Mouse (Mus musculus): ENCODE results near the gene Fam168b.

The Fam168b gene

DNA sequence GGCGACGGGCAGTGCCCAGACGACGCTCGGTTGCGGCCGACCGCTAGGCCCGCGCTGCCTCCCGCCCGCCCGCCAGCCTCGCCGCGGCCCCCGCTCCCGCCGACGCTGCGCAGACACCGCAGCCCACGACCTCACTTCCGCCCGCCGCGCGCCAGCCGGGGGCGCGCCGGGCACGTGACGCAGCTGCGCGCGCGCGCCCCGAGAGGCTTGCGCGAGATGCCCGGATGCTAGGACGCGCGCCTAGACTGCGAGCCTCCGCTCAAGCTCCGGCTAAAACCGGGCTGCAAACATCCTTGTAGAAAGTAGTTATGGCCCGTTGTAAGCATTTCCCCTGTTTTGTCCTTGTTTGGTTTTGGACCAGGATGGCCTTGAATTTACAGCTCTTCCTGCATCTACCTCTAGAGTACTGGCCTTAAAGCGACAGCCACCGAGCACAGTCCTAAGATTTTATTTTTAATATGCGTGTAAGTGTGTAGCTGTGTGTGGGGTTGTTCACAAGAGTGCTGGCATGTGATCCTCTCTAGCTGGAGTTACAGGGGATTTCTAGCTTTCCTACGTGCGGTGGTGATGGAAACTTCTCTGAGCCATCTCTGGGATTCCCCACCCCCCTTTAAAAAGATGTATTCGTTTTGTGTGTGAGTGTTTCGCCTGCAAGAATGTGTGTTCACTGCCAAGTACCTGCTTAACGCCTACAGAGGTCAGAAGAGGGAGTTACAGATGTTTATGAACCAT lies at the start of gene Fam168b:
Fam168b (minus strand) TSS at position 179 of the 732 bp plus-strand sequence.
- DNase-seq (ENCODE audit: low spot score in 2 of 2), result peak; percentile 76 to 90

DNA sequence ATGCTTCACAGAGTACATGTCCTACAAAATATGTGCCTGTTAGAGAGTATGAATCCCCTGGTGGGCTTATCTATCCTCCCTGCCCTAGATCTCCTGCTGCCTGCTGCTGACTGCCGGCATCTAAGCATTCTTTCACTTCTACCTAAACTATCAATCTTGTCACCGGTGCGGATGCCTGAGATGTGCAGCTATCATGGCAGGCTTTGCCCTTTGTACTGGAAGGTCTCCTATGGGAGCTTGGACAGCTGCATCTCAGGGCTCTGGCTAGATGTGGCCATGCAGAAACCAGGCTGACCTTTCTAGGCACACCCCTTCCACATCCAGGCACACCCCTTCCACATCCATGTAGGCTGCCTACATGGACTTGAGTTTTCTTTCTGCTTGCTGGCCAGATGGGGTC lies 49.6 kb upstream of the Fam168b start:
- DNase-seq (ENCODE audit: low spot score in 2 of 2), result no peak

GRCm38 (mm10) chr1:34891559-34892289 lies 48.9 kb upstream of the Fam168b start:
- no peak for DNase-seq (ENCODE audit: low spot score in 2 of 2)

DNA sequence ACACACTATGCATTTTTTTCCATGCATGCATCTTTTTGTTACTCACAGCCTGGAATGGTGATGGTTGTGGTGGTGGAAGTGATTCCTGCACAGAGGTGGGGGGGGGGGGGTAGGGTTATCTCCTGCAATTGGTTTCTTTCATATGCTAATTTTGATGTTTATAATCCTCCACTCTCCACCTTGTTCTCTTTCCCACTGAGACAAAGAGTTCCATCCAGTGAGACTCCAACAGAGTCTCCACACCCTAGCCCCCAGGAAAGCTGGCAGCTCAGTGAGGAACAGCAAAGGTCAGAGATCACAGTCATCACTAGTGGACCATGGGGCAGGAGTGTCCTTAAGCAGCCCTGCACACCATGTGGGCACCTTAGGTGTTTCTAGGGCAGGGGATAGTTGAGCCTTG lies 40.9 kb upstream of the Fam168b start:
- no peak for DNase-seq (ENCODE audit: low spot score in 2 of 2)

- DNase-seq (ENCODE audit: low spot score in 2 of 2), result no peak
These were observed 36.7 kb upstream of the Fam168b start for GRCm38 (mm10) chr1:34879611-34880010.

DNA sequence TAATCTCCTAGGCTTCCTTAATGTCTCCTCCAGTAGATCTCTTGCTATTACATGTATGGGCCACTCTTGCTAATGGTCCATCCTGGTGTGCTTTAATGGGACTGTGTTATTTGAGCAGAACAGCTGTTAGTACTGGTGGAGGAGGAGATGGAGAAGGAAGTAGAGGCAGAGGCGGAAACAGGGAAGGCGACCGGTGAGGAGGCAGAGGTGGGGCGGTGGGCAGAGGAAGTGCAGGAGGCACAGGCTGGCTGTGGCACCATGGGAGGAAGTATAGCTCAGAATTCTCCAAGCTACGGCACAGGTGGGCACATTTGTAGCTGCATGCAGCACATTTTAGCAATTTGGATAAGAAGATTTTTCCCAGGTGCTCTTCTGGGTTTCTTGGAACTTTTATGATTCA lies 30.7 kb upstream of the Fam168b start:
- DNase-seq (ENCODE audit: low spot score in 2 of 2), result peak in 1 of 2 experiments; percentile 9

- peak in 1 of 2 experiments; percentile 5 for DNase-seq (ENCODE audit: low spot score in 2 of 2)
These were observed 28.3 kb upstream of the Fam168b start for GRCm38 (mm10) chr1:34871170-34871569.

- peak in 1 of 2 experiments; percentile 8 for DNase-seq (ENCODE audit: low spot score in 2 of 2)
These were observed 26.4 kb upstream of the Fam168b start for GRCm38 (mm10) chr1:34869231-34869630.

- no peak for DNase-seq (ENCODE audit: low spot score in 2 of 2)
These were observed 25.5 kb upstream of the Fam168b start for GRCm38 (mm10) chr1:34868391-34868790.

DNA sequence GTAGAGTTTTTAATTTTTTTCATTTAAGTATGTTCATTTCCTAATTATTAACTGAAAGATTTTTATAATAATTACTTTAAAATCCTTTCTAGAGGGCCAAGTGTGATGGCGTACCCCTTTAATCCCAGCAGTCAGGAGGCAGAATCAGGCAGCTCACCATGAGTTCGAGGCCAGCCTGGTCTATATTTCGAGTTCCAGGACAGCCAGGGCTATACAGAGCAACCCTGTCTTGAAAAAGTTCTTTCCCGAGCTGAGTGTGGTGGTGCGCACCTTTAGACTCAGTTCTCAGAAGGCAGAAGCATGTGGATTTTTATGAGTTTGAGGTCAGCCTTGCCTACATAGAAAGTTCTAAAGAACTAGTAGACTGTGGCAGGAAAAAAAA lies 24.7 kb upstream of the Fam168b start:
- DNase-seq (ENCODE audit: low spot score in 2 of 2), result no peak

- DNase-seq (ENCODE audit: low spot score in 2 of 2), result peak; percentile 87 to 93
These were observed 24.1 kb upstream of the Fam168b start for GRCm38 (mm10) chr1:34866815-34867573.

DNA sequence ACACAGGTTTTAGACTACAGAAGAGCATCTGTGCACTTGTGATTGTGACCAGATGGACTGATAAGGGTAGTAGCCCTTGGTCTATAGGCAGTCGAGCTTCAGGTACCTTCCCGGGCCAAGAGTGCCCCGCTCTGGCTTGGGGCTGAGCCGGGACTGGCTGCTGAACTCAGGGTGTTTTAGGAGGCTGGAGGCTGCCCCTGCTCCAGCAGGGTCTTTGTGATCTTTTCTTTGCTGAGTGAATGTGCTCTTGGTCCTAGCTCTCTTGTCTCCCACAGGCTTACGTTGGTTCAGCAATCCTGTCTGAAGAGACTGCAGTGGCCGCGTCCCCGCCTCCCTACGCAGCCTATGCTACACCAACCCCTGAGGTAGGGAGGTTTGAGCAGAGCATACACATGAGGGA lies 23.0 kb upstream of the Fam168b start:
- no peak for DNase-seq (ENCODE audit: low spot score in 2 of 2)

GRCm38 (mm10) chr1:34864243-34864642 lies 21.4 kb upstream of the Fam168b start:
- no peak for DNase-seq (ENCODE audit: low spot score in 2 of 2)

DNA sequence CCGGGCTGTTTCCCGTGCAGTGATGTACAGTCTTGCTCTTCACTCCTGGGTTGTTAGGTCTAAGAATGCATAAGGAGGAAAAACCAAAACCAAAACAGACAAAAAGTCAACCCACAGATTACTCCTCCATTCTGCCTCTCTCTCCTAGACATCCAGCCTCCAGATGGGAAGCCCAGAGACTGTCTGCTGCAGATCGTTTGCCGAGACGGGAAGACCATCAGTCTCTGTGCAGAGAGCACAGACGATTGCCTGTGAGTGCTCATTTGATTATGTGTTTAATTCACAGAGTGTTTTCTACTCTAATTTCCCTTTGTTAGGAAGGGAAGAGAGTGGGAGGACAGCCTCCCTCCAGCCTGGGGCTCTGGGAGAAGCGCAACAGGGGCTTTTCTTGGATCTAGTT lies 20.5 kb upstream of the Fam168b start:
- DNase-seq (ENCODE audit: low spot score in 2 of 2), result peak in 1 of 2 experiments; percentile 4

- peak in 1 of 2 experiments; percentile 7 for DNase-seq (ENCODE audit: low spot score in 2 of 2)
These were observed 20.0 kb upstream of the Fam168b start for GRCm38 (mm10) chr1:34862877-34863276.

DNA sequence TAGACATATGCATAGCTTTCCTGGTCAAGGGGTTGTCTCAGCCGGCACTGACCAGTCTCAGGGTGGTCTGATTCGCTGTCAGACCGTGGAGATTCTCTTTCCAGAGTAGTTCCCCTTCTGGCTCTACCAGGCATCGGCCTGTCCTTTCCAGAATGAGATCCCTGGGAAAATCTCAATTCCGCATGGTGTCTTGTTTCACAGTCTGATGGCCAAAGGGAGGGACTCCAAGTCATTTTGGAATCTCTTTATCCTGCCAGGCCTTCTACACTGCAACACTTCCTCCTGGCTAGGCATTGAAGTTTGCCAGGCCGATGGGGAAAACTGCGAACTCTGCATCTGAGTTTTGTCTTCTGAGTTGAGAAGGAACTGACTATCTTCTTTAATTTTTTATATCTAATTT lies 17.3 kb upstream of the Fam168b start:
- no peak for DNase-seq (ENCODE audit: low spot score in 2 of 2)

GRCm38 (mm10) chr1:34859761-34860160 lies 16.9 kb upstream of the Fam168b start:
- DNase-seq (ENCODE audit: low spot score in 2 of 2), result no peak

- peak in 1 of 2 experiments; percentile 41 for DNase-seq (ENCODE audit: low spot score in 2 of 2)
These were observed 15.8 kb upstream of the Fam168b start for GRCm38 (mm10) chr1:34858671-34859070.

- DNase-seq (ENCODE audit: low spot score in 2 of 2), result no peak
These were observed 12.3 kb upstream of the Fam168b start for GRCm38 (mm10) chr1:34855056-34855739.

DNA sequence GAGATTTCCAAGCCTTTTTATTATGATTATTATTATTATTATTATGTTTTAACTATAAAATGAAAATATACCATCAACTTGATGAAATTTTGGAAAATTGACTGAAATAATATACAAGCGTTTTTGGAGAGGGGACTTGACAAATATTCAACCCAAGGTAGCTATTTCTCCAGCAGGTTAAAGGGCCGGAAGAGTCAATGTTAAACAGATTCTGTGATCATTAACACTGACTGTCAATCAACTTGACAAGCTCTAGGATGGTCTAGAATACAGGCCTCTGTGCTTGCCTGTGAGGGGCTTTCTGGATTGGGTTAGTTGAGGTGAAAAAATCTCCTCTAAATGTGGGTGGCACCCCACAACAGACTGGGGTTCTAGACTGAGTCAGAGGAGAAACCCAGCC lies 10.9 kb upstream of the Fam168b start:
- no peak for DNase-seq (ENCODE audit: low spot score in 2 of 2)

DNA sequence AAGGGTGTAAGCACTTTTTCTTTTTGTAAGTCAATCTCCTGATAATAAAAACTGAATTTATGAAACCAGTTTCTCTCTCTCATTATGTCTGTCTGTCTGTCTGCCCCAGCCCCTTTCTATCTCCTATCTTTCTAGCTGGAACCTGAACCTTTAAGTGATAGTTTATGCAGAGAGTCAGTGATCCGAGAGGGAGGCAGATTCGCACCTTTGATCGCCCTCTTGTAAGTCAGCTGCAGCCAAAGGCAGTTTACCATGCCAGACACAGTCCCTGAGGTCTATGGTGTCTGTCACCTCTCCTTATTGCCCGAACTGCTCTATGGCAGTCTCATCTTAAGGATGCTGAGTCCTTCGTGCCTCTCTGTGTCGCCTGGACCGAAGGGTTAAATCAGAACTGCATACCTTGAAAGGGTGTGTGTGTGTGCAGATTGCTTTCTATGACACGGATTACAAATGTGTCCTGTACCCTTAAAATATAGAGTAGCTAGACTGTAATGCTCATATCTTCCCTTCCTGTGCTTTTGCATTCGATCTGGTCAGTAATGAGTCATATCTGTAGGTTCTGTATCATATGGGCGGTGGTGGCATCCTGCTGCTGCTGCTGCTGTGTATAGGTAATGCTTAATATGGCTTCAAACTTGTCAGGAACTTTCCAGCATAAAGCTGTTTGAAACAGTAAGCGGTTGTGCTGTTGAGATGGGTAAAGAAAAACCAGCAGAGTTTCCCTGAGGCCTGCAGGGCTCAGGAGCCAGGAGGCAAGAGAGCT lies 9.4 kb upstream of the Fam168b start:
- no peak for DNase-seq (ENCODE audit: low spot score in 2 of 2)

Measured in spleen, postnatal 10 days (tissue).